Mouse (Mus musculus) neural tube, embryonic 15.5 days (tissue): Measurements from ENCODE around the gene Tnni3k. TPM values are rescaled to one million over a fixed set of nuclear protein-coding genes. Genes with fewer than 3 reads are reported as not detected.

Source experiments
- ATAC-seq: fragments of 200-750 bp; cut with Nextera tagmentation; 2 replicates; pipeline ENCODE4 v1.8.0; 2017; ENCODE audit warnings: mild to moderate bottlenecking, moderate TSS enrichment, moderate library complexity; ENCODE audit not compliant: low FRiP score
- H3K27ac ChIP-seq: fragments of 300-500 bp; sonication (generic); replicated peaks from 2 replicates; pipeline ENCODE4 v1.5.1; 2015; ENCODE audit warnings: mild to moderate bottlenecking, inconsistent platforms
- H3K27me3 ChIP-seq: fragments of 300-500 bp; sonication (generic); replicated peaks from 2 replicates; pipeline ENCODE4 v1.6.1; 2015; ENCODE audit warnings: inconsistent platforms
- H3K36me3 ChIP-seq: fragments of 300-500 bp; sonication (generic); 2 replicates; pipeline ENCODE4 v1.6.1; 2015; ENCODE audit warnings: inconsistent platforms
- H3K4me1 ChIP-seq: fragments of 300-500 bp; sonication (generic); 2 replicates; pipeline ENCODE4 v1.6.1; 2015; ENCODE audit warnings: inconsistent platforms
- H3K4me2 ChIP-seq: fragments of 300-500 bp; sonication (generic); 2 replicates; pipeline ENCODE4 v1.6.1; 2015; ENCODE audit warnings: inconsistent platforms, mild to moderate bottlenecking, moderate library complexity
- H3K4me3 ChIP-seq: fragments of 300-500 bp; sonication (generic); replicated peaks from 2 replicates; pipeline ENCODE4 v1.5.1; 2015; ENCODE audit warnings: mild to moderate bottlenecking, inconsistent platforms
- H3K9ac ChIP-seq: fragments of 300-500 bp; sonication (generic); replicated peaks from 2 replicates; pipeline ENCODE4 v1.6.1; 2015; ENCODE audit warnings: mild to moderate bottlenecking, inconsistent platforms
- H3K9me3 ChIP-seq: fragments of 300-500 bp; sonication (generic); replicated peaks from 2 replicates; pipeline ENCODE4 v1.6.1; 2016; ENCODE audit warnings: inconsistent platforms
- WGBS: fragments of 180-500 bp; shearing (Covaris S2); methylation state at CpG from one replicate; pipeline ENCODE4 v1.1.7; 2015; ENCODE audit warnings: mixed read lengths; 5-methylcytosine and 5-hydroxymethylcytosine counted together
- polyA plus RNA-seq: library from polyadenylated mRNA; unstranded; fragments of >200 nt; fragmentation: Nextera tagmentation; extraction: Ambion mirVana; gene quantifications from 2 replicates; pipeline ENCODE4 v1.2.1, GENCODE M21; 2015

Gene Tnni3k
- polyA plus RNA-seq, 1 experiment from 2014 or later: 0.06 TPM

GRCm38 (mm10) chr3:155039012-155039836, 16.0 kb downstream of the Tnni3k start:
- Histone ChIP-seq H3K4me3 (no peak overlapping the region), H3K9ac (no peak overlapping the region), H3K27me3 (no peaks in the 10 kb centered on the region), H3K27ac (no peak overlapping the region), H3K4me2 (no peak overlapping the region), H3K9me3 (no peaks in the 10 kb centered on the region), H3K4me1 (no peaks in the 10 kb centered on the region), H3K36me3 (no peaks in the 10 kb centered on the region)
- 43% methylated on average over 1 of the region's 1 CpGs for WGBS
- no peak for ATAC-seq

- Histone ChIP-seq H3K27ac (no peak overlapping the region), H3K9me3 (no peaks in the 10 kb centered on the region), H3K27me3 (no peaks in the 10 kb centered on the region), H3K4me1 (no peaks in the 10 kb centered on the region), H3K9ac (no peak overlapping the region), H3K4me2 (no peak overlapping the region), H3K36me3 (no peaks in the 10 kb centered on the region), H3K4me3 (no peak overlapping the region)
- ATAC-seq: no peak
- WGBS: 80% methylated on average over 7 of the region's 7 CpGs
Observed at GRCm38 (mm10) chr3:155034323-155034722, 20.9 kb downstream of the Tnni3k start.

GRCm38 (mm10) chr3:155030200-155030599, 25.0 kb downstream of the Tnni3k start:
- Histone ChIP-seq H3K27ac (no peak overlapping the region), H3K9ac (no peak overlapping the region), H3K9me3 (no peaks in the 10 kb centered on the region), H3K4me2 (no peak overlapping the region), H3K27me3 (no peaks in the 10 kb centered on the region), H3K4me3 (no peak overlapping the region), H3K4me1 (no peaks in the 10 kb centered on the region), H3K36me3 (no peaks in the 10 kb centered on the region)
- no peak for ATAC-seq
- 89% methylated on average over 9 of the region's 9 CpGs for WGBS

GRCm38 (mm10) chr3:155002781-155003180, 52.4 kb downstream of the Tnni3k start:
- Histone ChIP-seq H3K9ac (no peak overlapping the region), H3K4me3 (no peak overlapping the region), H3K36me3 (no peaks in the 10 kb centered on the region), H3K27ac (no peak overlapping the region), H3K9me3 (no peaks in the 10 kb centered on the region), H3K27me3 (no peaks in the 10 kb centered on the region), H3K4me1 (no peaks in the 10 kb centered on the region), H3K4me2 (no peak overlapping the region)
- ATAC-seq: no peak
- 56% methylated on average over 4 of the region's 4 CpGs for WGBS

GRCm38 (mm10) chr3:155001056-155001455, 54.2 kb downstream of the Tnni3k start:
- H3K27me3 ChIP-seq: no peaks in the 10 kb centered on the region
- no peak overlapping the region for H3K4me3 ChIP-seq
- no peak overlapping the region for H3K9ac ChIP-seq
- H3K4me2 ChIP-seq: no peak overlapping the region
- ATAC-seq: no peak
- H3K4me1 ChIP-seq: no peaks in the 10 kb centered on the region
- H3K36me3 ChIP-seq: no peaks in the 10 kb centered on the region
- H3K9me3 ChIP-seq: no peaks in the 10 kb centered on the region
- H3K27ac ChIP-seq: no peak overlapping the region

DNA sequence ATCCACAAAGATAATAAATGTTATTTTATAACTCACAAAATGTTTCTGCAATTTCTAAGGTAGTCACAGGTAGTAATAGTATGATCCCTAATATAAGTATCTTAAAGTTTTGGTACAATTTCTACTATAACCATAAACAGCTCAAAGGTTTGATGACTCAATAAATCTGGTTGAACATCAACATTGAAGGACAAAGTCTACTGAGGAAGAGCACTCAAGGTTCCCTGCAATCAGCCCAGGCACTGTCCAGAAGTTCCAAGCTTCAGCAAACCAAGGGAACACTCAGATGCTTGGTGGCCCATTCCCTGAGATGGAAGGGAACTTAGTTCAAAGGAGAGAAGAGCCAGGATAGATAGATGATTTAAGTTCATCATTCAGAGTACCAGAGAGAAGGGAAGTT, 62.5 kb downstream of the Tnni3k start:
- H3K27me3 ChIP-seq: no peaks in the 10 kb centered on the region
- no peaks in the 10 kb centered on the region for H3K36me3 ChIP-seq
- no peaks in the 10 kb centered on the region for H3K4me1 ChIP-seq
- H3K9ac ChIP-seq: no peak overlapping the region
- H3K27ac ChIP-seq: no peak overlapping the region
- ATAC-seq: no peak
- H3K4me2 ChIP-seq: no peak overlapping the region
- H3K9me3 ChIP-seq: no peaks in the 10 kb centered on the region
- no peak overlapping the region for H3K4me3 ChIP-seq

DNA sequence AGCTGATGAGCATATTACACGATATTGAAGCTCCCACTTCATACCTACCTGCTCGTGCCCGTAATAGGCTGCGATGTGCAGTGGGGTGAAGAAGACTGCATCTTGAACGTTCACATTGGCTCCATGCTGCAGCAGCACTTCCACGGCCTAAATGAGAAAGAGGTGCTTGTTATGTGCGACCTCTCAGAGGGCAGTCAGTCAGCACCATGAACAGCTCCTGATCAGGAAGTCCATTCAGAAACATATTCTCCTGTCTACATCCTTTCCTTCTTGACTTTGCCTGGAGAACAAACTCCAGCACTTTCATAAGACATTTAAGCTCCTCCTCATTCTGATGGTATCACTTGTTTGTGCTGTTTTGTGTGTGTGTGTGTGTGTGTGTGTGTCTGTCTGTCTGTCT, 76.1 kb downstream of the Tnni3k start:
- no peaks in the 10 kb centered on the region for H3K4me1 ChIP-seq
- no peaks in the 10 kb centered on the region for H3K36me3 ChIP-seq
- H3K9me3 ChIP-seq: no peaks in the 10 kb centered on the region
- ATAC-seq: no peak
- H3K9ac ChIP-seq: no peak overlapping the region
- no peak overlapping the region for H3K27ac ChIP-seq
- no peak overlapping the region for H3K4me3 ChIP-seq
- WGBS: 89% methylated on average over 7 of the region's 7 CpGs
- no peak overlapping the region for H3K4me2 ChIP-seq
- H3K27me3 ChIP-seq: no peaks in the 10 kb centered on the region

- H3K27me3 ChIP-seq: no peaks in the 10 kb centered on the region
- no peak overlapping the region for H3K4me3 ChIP-seq
- no peak for ATAC-seq
- no peaks in the 10 kb centered on the region for H3K4me1 ChIP-seq
- no peak overlapping the region for H3K9ac ChIP-seq
- WGBS: 85% methylated on average over 1 of the region's 1 CpGs
- no peaks in the 10 kb centered on the region for H3K9me3 ChIP-seq
- no peak overlapping the region for H3K27ac ChIP-seq
- H3K36me3 ChIP-seq: no peaks in the 10 kb centered on the region
- no peak overlapping the region for H3K4me2 ChIP-seq
Observed at GRCm38 (mm10) chr3:154971626-154972025, 83.6 kb downstream of the Tnni3k start.

- Histone ChIP-seq H3K27ac (no peak overlapping the region), H3K4me1 (no peaks in the 10 kb centered on the region), H3K4me2 (no peak overlapping the region), H3K27me3 (no peaks in the 10 kb centered on the region), H3K9ac (no peak overlapping the region), H3K36me3 (no peaks in the 10 kb centered on the region), H3K4me3 (no peak overlapping the region), H3K9me3 (no peaks in the 10 kb centered on the region)
- 78% methylated on average over 2 of the region's 2 CpGs for whole genome bisulfite sequencing
- ATAC-seq: no peak
Observed at GRCm38 (mm10) chr3:154970981-154971380, 84.2 kb downstream of the Tnni3k start.

- Histone ChIP-seq H3K4me1 (no peaks in the 10 kb centered on the region), H3K9ac (no peak overlapping the region), H3K9me3 (no peaks in the 10 kb centered on the region), H3K4me2 (no peak overlapping the region), H3K4me3 (no peak overlapping the region), H3K27ac (peak overlapping the region; percentile 60; the same call in 1 of the 2 replicates), H3K36me3 (no peaks in the 10 kb centered on the region), H3K27me3 (no peaks in the 10 kb centered on the region)
- 58% methylated on average over 3 of the region's 3 CpGs for WGBS
- ATAC-seq: peak; percentile 93
Observed at GRCm38 (mm10) chr3:154961284-154961683, 93.9 kb downstream of the Tnni3k start.

DNA sequence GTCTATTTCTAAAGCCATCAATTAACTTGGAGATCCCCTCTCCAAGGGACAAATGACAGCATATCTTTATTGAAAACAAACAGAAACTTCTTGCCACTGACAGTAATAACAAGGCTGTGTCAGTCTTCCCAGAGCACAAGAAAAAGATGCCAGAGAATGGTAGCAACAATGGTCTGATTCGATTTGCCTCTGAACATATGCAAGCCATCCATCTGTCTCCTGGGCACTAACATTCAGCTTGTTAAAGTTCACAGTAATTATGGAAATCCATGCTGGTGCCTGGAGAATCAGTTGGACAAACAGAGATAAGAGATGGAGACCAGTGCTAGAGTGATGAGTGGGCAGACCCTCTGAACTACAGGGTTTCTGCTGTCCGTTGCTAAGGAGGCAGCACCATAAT, 102.1 kb downstream of the Tnni3k start:
- H3K9ac ChIP-seq: no peak overlapping the region
- H3K4me1 ChIP-seq: no peaks in the 10 kb centered on the region
- H3K27me3 ChIP-seq: no peaks in the 10 kb centered on the region
- H3K4me2 ChIP-seq: no peak overlapping the region
- WGBS: 51% methylated on average over 2 of the region's 2 CpGs
- no peak overlapping the region for H3K27ac ChIP-seq
- no peaks in the 10 kb centered on the region for H3K9me3 ChIP-seq
- H3K4me3 ChIP-seq: no peak overlapping the region
- ATAC-seq: no peak
- no peaks in the 10 kb centered on the region for H3K36me3 ChIP-seq

DNA sequence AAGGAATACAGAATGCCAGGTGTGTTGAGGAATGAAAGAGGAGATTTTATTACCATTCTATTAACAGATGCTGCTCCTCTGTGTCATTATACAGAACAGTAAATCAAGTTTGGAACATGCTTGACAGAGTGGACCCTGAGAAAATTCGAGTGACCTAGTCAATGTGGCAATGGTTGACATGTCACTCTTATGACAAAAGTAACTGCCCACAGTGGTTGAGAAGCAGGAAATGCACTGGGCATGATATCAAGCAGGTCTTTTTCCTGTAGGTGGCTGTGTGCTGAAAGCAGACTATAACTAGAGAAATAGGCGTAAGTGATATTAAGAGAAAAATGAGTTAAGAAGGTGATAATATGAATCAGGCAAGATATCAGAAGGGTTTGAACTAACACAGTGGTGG, 105.7 kb downstream of the Tnni3k start:
- 83% methylated on average over 2 of the region's 2 CpGs for WGBS
- Histone ChIP-seq H3K4me1 (no peaks in the 10 kb centered on the region), H3K4me3 (no peak overlapping the region), H3K4me2 (no peak overlapping the region), H3K27me3 (no peaks in the 10 kb centered on the region), H3K27ac (no peak overlapping the region), H3K36me3 (no peaks in the 10 kb centered on the region), H3K9ac (no peak overlapping the region), H3K9me3 (no peaks in the 10 kb centered on the region)
- ATAC-seq: no peak
